Mouse (Mus musculus) adrenal gland, postnatal 10 days (tissue): ENCODE measurements around the gene Fam135a. TPM values are rescaled to one million over a fixed set of nuclear protein-coding genes. Genes with fewer than 3 reads are reported as not detected.

Source experiments
- DNase-seq: peaks from one replicate; pipeline ENCODE4 v3.0.0; 2021; ENCODE audit warnings: mixed read lengths
- long read RNA-seq, 2 experiments: library from polyadenylated mRNA; stranded (forward); transcript quantifications; one replicate each; pipeline ENCODE4 v2.0.0; 2021
- total RNA-seq, 2 experiments: library from RNA; stranded (reverse); gene quantifications; 2 replicates each; pipeline ENCODE4 v1.2.3; 2021

Fam135a gene
- 10 to 100 TPM; 18.4 to 23.8 TPM for total RNA-seq
- long read RNA-seq, experiment 1, partial matches to known transcripts = 3 of 7 reads
- long read RNA-seq, experiment 1, other reads (novel, unspliced or antisense) = 2 of 7 reads
- long read RNA-seq, experiment 2, partial matches to known transcripts = 0 of 3 reads
- long read RNA-seq, experiment 2, other reads (novel, unspliced or antisense) = 3 of 3 reads

- peak; percentile 98 for DNase-seq
Measured at GRCm38 (mm10) chr1:24099926-24100869, at the start of gene Fam135a. Gene Fam135a, minus strand, starts transcription at chr1:24100341.

- no peak for DNase-seq
Measured at GRCm38 (mm10) chr1:24143504-24143903, 43.4 kb upstream of the Fam135a start.

GRCm38 (mm10) chr1:24140555-24140954, 40.4 kb upstream of the Fam135a start:
- no peak for DNase-seq

DNA sequence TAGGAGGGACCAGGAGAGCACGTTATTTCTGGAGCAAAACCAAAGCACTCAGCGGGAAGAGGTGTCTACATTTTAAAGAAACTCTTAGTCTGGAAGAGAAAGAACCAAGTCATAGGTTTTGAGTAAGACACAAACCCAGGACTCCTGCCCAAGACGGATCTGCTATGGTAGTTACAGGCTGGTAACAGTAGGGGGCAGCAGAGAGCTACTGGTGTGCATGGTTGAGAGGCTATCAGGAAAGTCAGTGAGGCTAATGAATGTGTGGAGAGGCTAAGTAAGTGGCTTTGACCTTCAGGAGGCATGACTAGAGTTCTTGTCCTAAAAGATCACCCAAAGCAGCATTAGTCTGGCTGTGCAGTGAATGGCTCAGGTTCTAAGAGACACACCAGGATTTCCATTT, 37.0 kb upstream of the Fam135a start:
- peak; percentile 78 for DNase-seq

DNA sequence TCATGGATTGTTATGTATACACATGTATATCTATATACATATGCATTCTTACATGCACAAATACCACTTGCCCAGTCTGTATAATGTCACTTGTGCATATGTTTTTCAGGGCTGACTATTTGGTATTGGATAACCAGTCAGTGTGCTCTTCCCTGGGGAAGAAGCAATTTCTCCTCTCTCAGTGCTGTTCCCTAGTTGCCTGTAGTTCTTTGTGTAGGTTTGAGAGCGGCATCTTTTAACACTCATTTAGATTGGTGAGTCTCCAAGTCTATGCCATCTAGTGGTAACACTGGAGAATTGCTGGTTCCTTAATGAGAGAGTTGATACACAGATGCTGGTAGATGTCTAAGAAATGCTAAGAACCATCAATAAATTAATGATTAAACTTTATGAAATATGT, 34.7 kb upstream of the Fam135a start:
- DNase-seq = no peak

- no peak for DNase-seq
Measured at GRCm38 (mm10) chr1:24133853-24134252, 33.7 kb upstream of the Fam135a start.

GRCm38 (mm10) chr1:24127866-24128265, 27.7 kb upstream of the Fam135a start:
- DNase-seq = no peak

DNA sequence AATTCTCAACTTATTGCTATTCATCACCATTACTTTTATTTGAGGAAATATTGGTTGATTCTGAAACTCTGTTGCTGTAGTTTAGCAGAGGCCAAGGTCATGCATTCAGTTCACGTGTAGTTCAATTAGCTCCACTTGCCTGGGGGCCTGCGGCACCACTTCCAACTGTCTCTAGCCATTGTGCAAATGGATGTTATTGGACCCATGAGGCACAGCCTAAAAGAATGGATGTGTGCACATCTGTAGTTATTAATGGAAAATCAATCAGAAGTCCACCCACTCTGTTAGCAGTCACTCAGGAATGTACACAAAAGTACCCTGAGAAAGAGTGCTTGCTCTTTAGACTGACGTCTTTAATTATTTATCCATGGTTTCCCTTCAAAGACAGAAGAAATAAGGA, 24.5 kb upstream of the Fam135a start:
- DNase-seq = no peak

DNA sequence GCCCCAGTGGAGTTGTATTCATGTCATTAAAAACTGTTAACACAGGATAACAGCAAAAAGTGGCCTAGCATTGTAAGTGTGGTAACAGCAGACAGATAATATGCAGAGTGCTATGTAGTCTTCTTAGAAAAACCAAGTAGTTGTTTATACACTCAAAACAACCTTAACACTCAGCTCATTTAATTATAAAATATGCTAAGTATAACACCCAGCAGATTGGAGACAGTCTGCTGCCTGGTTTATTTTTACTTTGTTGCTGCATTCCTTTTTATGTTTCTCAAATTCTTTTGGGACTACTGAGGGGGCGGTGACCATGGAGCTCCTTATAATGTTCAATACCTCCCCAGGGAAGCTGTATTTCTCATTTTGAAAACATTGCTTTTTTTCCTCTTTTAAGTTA, 22.4 kb upstream of the Fam135a start:
- no peak for DNase-seq

- no peak for DNase-seq
Measured at GRCm38 (mm10) chr1:24107971-24108773, 8.0 kb upstream of the Fam135a start.

DNA sequence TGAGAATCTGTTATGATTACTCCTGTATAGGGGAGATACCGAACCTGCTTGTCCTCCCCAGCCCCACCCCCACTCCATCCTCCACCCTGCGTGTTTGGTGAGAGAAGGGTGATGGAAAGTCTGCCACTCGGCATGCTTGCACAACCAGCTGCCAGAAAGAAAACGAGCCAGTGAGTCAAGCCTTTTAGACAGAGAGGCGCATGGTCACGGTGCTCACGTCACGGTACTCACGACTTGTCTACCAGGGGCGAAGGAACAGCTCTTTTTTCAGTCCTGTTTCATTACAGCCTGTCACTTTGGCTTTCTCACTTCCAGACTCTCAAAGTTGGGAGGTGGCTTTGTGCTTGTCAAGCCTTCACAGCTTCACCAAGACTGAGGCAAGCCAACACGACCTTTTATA, 7.2 kb upstream of the Fam135a start:
- DNase-seq = no peak

- DNase-seq = no peak
Measured at GRCm38 (mm10) chr1:24102579-24103149, 2.5 kb upstream of the Fam135a start.

- DNase-seq = no peak
Measured at GRCm38 (mm10) chr1:24100870-24101358, 773 bp upstream of the Fam135a start.

DNA sequence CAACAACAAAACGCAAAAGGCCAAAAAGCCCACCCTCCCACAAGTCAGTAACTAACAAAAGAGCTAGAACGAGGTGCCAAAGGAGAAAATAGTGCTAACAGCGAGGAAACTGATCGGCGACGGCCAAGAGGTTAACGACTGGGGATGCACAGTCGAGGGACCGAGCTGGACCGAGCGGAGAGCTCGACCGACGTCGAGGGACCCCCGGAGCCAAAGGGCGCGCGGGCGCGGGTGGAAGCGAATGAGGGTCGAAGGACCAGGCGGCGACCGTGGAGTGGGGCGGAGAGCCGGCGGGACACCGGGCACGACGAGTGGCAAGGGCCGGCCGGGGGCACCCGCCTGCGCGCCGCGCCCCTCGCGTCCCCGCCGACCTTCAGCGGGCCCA, 608 bp downstream of the Fam135a start:
- DNase-seq = no peak

- no peak for DNase-seq
Measured at GRCm38 (mm10) chr1:24097541-24097940, 2.6 kb downstream of the Fam135a start.

DNA sequence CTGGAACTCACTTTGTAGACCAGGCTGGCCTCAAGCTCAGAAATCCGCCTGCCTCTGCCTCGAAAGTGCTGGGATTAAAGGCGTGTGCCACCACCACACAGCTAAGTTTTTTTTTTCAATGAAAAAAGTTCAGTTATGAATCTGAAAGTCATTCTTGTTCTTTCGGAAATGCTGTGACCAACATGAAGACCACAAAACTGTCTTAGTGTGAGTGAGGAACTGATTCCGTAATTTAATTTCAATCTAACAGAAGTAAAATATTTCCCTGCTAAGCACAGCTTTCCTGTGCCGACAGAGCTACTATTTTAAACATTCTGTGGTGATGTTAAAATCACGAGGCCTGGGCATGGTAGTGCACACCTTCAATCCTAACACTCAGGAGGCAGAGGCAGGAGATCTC, 7.7 kb downstream of the Fam135a start:
- DNase-seq = no peak

GRCm38 (mm10) chr1:24090603-24091002, 9.5 kb downstream of the Fam135a start:
- no peak for DNase-seq

DNA sequence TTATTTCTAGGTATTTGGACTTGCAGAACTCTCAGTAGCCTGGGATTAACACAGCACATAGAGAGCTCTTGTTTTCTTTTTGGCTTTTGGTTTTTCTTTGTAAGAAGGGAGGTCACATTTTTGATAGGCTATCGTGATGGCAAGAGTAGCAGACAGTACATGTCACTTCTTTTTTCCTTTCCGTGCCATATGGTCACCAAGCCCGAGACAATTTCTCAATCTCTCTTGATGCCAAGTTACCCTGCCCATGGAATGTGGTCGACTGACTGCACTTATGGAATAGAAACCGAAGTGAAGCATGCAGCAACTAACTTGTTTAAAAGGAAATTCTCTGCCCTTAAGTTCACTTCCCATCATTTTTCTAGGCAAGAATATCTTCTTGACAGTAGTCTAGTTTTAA, 10.0 kb downstream of the Fam135a start:
- DNase-seq = no peak

DNA sequence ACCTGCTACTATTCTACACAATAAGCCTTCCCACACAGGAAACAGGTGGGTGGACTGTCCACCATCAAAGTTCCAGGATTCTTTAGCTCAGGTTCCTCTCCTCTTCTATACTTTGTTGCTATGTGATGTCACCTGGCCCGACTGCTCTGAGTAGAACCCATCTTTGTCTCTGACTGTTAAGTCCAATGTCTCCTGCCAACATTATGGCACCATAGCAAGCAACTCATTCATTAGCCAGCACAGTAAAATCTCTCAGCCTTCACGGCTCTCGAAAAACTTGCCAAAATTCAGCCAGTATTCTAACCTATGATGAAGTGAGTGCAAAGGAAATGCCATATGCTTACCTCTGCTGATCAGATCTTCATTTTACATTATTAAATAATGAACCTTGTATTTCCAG, 14.0 kb downstream of the Fam135a start:
- DNase-seq = no peak

- DNase-seq = no peak
Measured at GRCm38 (mm10) chr1:24074396-24074795, 25.7 kb downstream of the Fam135a start.

DNA sequence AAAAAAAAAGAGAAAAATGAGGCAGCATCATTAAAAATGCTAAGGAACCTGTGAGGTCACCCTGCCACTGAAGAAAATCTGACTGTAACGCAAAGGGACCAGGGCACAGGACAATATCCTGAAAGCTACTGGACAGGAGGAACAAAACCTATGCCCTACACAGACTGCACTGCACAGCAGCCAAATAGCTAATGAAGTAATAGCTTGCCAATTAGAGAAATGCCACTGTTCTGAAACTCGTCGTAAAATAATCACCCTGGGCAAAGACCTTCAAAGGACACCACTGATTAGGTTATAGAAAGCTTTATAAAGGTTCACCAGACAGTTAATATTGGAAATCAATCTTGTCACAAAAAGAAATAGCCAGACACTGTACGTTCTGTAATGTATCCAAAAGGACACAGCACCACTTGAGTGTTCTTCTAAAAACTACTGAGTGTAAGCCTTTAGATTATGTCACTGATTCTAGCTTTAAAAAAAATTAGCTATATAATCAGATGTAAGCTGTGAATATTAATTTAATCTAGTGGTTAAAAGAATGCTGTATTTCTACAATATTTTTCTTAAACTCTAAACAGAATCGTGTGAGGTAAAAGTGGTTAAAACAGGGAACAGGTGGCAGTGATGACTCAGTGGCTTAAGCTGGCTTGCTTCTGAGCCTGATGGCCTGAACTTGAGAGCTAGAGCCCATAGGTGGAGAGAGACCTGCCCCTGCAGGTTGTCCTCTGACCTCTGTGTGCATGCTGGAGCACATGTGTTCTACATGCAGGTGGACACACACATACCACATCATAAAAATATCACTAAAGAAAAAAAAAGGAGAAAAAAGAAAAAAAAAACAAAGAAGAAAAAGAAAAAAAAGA, 26.5 kb downstream of the Fam135a start:
- DNase-seq = no peak
